Mouse (Mus musculus): ENCODE results near the gene Olfr1416.
"Not testable (repeated sequence)": the region's sequence is repeated elsewhere in the genome, so short reads cannot be mapped to it uniquely, and the experiment has no call there.

The Olfr1416 gene

DNA sequence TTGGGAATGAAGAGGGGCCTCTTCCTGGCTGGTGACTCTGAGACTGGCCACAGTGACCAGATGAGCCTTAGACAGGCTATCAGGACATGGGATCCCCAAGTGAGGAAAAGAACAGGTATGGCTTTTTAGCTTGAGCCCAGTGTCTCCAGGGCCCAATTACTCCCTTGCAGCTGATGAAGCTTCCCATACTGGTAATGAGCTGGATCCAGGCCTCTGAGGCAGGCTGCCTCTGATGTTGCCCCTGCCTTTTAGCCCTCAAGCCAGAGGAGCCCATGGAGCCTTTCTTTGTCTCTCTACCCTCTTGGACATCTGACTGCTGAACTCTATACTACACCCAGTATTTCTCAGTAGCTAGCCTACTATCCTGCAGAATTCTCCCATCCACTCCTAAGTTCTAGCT, at the start of gene Olfr1416:
Gene Olfr1416, minus strand, starts transcription at position 101 of the 400 bp plus-strand sequence.
- no peak for DNase-seq (ENCODE audit: low read depth, low spot score)

DNA sequence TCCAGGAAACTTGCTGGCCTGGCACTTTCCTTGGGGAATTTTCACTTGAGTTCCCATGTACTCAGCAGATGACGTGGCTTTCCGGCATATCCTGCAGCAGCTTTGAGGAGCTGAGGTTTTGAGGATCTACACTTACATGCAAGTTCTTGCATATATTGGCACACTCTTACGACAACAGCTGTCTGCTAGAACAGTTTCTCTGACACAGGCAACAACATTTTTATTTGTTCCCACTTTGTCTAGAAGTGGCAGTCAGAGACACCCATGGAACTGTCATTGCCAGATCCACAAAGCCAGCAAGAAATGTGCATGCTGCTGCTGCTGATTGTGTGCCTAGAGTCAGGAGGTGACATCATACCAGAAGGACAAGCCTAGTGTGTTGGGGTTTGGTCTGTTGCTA, 38.9 kb upstream of the Olfr1416 start:
- DNase-seq (ENCODE audit: low read depth, low spot score): no peak

DNA sequence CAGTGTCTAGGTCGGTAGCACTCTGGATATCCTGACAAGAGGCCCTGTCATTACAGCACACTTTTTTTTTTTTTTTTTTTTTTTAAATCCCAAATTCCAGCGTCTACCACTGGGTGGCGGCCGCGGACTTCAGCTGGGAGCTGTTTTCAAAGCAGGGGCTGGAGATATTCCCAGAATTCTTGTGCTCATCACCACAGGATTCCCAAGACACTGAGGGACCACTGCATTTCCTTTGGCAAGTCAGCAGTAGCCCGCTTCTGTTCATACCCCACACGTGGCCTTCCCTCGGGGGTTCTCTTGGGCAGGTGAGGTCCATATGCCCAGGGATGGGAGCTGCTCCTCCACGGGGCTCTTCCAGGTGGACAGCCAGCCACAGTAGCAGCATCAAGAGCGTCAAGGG, 36.5 kb upstream of the Olfr1416 start:
- DNase-seq (ENCODE audit: low read depth, low spot score): peak; percentile 47

DNA sequence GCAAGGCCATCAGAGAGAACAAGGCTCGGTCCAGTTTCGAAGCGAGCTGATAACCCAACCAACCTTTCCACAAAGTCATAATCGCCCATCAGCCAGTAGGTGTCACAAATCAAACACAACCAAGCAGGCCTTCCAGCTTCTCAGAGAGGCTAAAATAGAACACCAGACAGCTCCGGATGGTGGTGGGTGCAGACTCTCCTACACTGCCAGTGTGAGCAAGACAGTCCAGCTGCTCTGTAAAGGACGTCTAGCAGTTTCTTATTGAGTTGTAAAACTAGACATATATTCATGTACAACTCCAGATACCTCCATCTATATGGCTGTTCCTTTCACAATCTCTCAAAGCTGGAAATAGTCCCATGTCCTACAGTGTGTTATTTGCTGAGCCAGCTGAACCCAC, 34.1 kb upstream of the Olfr1416 start:
- no peak for DNase-seq (ENCODE audit: low read depth, low spot score)

DNA sequence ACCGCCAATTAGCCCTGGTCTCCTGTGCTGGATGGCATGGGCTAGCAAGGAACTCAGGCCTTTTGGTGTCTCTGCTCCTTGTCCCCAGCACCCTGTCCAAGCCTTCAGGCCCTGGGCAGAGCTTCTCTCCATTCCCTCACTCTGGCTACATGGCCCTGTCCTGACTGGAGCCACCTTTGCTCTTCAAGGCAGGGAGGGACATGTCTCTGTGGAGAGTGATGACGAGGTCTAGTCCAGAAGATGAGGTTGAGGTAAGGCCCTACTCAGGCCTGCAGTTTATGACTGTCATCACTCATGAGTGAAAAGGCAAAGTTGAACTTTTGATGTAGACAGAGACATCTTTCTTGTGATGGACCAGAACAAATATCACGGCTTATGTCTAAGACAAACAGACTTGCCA, 33.6 kb upstream of the Olfr1416 start, which contains the start of gene Olfr1414:
Gene Olfr1414, minus strand, starts transcription at position 101 of the 400 bp plus-strand sequence.
- DNase-seq (ENCODE audit: low read depth, low spot score): no peak

DNA sequence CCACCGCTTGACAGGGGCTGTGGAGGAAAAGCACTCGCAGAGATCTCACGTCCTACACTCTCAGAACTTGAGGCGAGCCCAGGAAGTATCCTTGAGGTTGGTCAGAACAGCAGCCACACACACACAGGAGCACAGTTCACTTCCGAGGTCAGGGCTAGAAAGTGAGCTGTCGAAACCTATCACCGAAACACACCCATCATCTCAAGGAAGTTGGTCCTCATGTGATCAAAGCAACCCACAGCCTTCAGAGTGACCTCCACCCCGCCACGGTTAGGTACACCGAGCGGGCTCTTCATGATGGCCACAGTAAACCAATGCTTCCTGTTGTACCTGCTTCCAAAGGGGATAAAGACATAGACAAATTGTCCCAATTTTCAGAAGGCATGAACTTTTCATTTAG, 30.5 kb upstream of the Olfr1416 start:
- no peak for DNase-seq (ENCODE audit: low read depth, low spot score)

DNA sequence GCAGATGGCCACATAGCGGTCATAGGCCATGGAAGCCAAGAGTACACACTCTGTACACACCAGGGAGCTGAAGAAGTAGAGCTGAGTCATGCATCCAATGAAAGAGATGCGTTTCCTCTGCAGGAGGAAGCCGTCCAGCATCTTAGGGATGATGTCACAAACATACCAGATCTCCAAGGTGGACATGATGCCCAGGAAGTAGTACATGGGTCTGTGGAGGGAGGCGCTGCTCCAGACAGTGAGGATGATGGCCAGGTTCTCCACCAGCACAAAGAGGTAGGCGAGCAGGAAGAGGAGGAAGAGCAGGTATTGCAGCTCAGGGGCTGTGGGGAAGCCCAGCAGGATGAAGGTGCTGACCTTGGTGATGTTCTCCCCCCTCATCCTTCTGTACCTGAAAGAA, 26.7 kb upstream of the Olfr1416 start:
- not testable (repeated sequence) for DNase-seq (ENCODE audit: low read depth, low spot score)

DNA sequence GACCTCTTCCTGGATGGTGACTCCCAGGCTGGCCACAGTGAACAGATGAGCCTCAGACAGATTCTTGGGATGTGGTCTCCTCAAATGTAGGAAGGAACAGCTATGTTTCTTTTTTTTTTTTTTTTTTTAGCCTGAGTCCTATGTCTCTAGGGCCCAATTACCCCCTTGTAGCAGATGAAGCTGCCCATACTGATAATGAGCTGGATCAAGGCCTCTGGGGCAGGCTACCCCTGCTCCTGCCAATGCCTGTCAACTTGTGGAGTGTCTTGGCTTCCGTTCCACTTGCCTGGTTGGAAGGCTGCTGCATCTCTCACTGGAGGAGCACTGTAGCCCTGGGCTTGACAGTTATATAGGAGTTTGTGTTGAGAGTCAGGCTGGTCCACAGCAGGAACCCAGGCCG, 11.1 kb upstream of the Olfr1416 start, which contains the start of gene Olfr1415:
Gene Olfr1415, minus strand, starts transcription at position 101 of the 400 bp plus-strand sequence.
- no peak for DNase-seq (ENCODE audit: low read depth, low spot score)

DNA sequence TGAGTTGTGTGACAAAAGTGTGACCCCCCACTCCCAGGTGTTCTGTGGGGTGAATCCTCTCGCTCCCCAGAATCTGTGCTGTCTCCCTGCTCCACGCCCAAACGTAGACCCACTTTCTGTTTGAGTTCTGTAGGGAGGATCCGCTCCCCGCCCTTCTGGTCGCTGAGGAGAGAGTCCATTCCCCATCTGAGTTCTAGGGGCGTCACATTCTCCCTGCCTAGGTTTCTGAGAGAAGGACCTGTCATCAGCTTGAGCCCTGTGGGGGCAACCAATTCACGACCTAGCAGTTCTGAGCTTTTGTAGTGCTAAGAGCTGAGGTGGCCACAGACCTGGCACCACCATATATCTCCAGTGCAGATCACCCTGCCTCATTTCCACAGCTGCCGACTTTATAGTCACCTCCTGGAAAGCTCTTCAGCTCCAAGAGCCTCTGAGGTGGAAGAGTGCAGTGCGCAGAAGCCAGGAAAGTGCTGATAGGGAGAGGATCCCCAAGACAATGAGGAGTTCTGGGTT, 10.8 kb downstream of the Olfr1416 start:
- DNase-seq (ENCODE audit: low read depth, low spot score): no peak

DNA sequence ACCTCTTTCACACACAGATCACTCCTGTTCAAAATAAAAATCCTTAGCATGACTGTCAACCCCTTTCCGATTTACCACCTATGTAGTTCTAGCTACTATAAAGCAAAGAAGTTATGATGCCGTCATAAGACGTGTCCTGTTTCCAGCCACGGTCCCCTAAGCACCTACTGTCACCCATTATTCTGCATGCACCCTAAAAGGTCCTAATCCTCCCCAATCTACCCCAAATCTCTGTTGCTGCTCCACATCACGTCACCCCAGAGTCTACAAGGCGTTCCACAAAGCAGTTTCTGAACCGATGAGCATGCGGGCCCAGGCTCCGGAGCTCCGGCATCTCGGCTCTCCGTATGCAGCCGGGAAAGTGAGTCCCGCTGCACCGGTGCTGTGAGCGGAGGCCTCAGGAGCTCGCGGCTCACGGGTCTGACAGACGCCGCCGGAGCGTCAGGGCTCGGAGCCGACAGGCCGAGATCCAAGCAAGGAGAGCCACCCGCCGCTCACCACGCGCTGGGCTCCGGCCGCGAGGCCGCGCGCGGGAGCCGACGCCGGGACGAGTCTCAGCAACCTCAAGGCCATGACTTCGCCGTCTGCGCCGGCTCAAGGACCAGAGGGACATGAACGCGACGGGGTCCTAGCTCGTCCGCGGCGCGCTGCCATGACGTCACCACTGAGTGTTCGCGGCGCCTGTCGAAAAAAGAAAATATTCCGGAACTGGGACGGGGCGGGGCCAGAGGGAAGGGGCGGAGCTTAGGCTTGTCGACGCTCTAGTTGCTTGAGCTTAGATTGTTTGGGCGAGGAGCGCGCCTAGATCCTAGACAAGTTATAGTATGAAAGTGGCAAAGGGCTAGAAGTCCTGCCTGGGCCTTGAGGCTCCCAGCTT, 11.5 kb downstream of the Olfr1416 start, which contains the start of gene Ndufa10:
Gene Ndufa10, minus strand, starts transcription at position 696 of the 877 bp plus-strand sequence.
- peak; percentile 89 for DNase-seq (ENCODE audit: low read depth, low spot score)

DNA sequence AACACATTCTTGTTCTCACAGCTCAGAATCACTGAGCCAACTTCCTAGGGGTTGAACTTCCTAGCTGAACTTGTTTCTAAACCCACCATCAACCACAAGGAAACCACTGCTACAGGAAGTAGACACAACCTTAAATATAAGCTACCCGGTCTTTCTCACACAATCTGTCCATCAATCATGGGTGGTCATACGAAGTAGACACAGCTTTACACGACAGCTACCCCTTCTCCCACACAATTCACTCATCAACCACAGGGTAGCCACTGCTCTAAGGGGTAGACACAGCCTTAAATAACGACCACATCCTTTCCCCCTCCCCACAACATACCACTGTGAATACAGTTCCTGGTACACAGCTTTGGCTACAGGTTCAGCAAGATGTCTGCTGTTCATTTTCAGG, 16.0 kb downstream of the Olfr1416 start:
- DNase-seq (ENCODE audit: low read depth, low spot score): no peak

DNA sequence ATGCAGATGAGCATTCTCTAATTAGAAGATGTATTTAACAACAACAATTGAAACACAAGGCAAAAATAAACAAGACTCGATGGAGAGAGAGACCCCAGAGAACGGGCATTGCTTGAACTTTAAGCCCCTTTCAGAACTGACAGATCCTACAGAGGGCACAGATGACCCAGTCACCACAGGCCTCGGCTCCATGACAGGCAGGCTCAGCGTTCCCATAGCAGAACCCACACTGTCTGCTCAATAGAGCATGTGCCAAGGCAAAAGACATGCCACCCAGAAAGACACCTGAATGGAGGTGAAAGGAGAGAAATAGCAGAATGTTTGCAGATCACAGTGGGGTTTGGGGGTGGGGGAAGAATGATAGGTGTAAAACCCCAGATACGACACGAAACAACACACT, 26.5 kb downstream of the Olfr1416 start:
- DNase-seq (ENCODE audit: low read depth, low spot score): no peak

DNA sequence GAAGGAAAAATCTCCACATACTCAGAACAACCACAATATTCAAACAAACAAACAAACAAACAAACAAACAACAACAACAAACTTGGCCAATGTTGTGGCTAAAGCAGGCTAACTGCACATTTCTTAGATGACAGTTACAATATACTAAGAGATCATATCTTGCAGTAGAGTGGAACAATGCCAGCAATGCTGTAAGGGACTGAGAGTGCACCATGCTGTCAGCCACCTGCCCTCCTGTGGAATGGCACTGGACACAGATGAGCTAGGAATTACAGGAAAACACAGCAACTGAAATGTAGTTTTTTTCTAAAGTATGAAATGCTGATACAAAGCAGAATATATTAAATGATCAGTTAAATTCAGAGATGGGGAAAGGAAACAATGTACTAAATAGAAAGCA, 27.2 kb downstream of the Olfr1416 start:
- no peak for DNase-seq (ENCODE audit: low read depth, low spot score)

DNA sequence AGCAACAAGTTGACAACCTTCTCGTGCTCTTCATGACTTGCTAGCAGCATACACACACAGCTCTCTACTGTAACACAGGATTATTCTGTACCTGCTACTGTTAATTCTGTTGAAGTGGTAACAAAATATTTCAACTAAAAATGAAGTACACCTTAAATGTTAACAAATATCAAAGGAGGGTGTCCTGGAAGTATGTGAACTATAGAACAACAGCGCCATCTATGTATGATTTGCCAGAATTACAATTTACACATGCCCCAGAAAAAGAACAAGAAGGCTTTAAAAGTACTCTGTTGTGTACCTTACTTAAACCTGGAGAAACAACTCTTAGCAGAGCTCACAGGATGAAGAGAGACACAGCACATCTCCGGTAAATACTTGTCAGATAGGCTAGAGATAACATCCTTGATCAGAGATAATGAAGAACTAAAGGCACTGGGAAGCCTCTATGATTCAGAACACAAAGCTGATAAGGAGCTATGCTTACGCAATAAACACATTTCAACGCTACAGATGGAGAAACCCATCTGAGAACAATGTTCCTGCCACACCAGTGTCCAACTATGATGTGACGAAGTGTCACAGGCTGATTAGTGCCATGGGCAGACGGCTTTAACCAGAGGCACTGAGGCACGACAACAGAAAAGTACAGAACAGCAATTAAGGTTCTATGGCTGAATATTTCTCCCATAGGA, 31.0 kb downstream of the Olfr1416 start:
- DNase-seq (ENCODE audit: low read depth, low spot score): peak; percentile 37

DNA sequence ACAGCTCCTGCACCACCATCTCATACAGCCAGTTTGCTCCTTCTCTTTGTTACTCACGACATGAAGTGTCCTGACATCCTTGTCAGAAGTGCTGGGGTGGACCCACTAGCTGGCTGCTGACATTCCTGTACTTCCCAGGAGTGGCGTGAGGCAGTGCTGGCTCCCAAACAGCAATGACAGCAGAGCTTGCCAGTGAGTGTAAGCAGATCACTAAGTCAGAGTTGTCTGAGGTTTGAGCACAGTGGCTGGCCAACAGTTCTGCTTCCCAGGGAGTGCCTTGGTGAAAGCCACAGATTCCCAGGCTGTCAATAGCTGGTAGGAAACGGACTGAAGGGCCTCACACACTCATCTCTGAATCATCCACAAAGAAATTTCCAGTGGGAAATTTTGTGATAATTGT, 36.6 kb downstream of the Olfr1416 start:
- DNase-seq (ENCODE audit: low read depth, low spot score): no peak

DNA sequence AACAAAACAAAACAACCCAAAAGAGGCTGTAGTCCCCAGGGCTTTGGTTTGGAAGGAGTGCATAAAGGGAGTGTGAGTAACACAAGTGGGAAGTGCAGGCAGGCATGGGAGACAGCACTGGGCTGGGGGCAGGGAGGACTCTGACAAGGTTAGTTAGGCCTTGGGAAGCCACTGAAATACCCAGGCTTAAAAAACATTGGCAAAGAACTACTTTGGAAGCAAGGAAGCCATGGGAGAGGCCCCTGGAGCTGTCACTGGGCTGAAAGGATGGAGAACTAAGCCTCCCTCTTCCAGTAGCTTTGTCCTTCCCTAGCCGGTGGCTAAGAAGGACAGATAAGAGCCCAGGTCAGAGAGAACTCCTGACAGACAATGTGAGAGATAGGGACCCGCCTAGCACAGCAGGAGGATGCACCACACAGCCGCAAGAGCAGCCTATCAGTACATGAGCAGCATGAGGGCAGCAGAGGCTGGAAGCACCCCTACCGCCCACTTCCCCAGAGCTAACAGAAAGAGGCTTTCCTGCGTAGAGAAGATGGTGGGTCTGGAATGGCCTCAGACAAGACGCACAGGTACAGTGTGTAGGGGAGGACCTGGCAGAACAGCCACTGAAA, 43.4 kb downstream of the Olfr1416 start:
- DNase-seq (ENCODE audit: low read depth, low spot score): no peak

DNA sequence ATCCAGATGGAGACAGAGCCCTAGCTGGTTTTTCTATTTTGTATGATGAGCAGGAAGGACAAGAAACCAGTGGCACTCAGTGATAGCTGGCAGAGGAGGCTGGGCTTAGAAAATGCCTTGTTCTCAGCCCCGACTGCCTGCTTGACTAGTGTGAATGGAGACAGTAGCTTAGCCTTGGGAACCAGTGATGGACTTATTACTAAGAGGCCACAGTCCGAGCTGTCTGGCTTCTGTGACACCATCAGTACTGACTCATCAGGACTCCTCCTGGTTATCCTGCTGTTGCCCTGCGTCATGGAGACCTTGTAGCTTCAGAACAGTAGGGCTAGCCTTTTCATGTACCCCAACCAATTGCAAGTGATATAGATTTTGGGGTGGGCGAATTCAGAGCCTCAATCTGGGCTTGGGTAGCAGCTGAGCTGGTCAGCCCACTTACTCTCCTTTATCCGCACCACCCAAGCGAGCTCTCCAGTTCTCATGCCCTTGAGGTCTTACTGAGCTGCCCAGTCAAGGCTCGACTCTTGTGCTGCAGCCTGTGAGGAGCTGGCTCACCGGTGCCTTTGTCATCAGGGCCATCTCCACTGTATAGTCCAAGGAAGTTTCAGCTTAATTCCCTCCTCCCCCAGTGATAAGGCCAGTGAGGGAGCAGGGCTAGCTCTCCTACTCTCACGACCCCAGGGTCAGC, 44.7 kb downstream of the Olfr1416 start:
- no peak for DNase-seq (ENCODE audit: low read depth, low spot score)

DNA sequence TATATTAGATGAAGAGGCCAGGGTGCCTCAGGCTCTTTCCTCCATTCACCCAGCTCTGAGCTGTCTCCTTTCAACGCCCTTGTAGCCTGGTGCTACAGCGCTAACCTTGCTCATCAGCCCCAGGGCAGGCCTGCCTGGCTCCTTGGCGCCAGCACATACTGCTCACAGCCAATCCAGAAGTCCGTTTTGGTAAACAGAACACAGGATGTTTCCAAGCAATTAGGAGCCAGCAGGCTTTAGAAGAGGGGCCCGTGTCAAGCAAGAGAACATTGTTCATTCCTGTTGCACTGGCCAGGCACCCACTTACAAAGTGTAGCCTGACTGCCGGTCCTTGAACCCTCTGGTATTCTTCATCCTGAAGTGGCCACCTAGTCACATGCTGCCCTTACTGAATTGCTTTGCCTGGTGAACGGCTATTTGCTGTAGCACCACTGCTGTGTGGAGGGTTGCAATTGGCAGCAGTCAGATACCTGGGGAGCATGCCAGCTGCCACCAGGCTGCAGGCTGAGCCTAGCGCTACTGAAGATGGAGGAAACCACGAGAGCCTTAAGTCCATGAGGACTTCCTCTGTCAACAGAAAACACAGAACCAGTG, 47.1 kb downstream of the Olfr1416 start:
- DNase-seq (ENCODE audit: low read depth, low spot score): no peak

DNA sequence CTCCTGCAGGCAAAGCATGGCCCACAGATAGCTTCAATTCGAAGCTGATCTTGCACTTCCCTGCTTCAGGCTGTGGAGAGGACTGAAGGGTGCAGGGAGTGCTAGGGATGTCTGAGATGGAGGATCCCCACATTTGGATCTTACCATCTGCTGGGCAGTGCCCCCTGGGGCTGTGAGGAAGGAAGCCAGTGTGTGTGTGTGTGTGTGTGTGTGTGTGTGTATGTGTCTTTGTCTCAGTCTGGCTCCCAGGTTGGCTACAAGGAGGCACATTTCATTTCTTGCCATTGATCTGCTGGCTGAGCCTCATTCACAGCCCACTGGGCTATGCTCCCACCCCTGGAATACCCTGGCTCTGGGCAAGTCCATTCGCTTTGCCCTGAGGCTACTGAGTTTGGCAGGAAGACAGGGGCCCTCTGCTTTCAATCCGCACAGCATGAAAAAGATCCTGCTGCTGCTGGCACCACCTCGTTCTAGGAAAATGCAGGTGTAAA, 48.0 kb downstream of the Olfr1416 start:
- DNase-seq (ENCODE audit: low read depth, low spot score): no peak

DNA sequence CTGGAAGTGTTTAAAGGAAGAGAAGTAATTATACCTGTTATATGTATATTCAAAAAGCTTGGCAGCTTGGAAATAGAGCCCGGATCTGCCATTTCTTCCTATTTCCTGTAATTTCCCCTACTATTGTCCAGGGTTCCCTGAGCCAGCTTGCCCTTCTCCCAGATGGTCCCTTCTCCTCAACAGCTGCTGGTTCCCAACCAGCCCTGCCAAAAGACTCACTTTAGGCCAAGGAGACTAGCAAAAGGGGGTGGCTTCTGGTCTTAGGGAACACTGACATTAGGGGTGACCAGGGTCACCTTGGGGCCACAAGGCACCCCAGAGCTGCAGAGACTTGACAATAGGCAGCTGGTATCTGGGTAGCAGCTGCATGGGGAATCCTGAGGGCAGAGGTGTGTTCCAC, 49.9 kb downstream of the Olfr1416 start:
- DNase-seq (ENCODE audit: low read depth, low spot score): no peak

DNA sequence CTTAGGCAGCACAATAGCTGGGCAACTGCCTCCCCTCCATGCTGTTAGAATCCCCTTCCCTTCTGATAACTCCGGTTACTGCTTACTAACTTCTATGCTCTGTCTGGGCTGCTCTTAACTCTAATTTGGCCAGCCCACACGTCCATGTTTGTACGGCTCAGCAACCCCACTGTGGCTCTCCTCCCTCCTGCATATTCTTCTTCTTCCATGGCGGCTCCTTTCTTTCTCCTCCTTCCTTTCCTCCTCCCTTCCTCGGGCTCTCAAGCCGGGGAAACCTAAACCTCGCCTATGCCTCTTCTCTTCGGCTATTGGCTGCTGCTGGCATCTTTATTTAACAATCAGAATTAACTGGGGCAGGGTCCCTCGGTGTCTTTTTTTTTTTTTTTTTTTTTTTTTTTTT, 52.1 kb downstream of the Olfr1416 start:
- no peak for DNase-seq (ENCODE audit: low read depth, low spot score)
